Comparison of ENCODE assay signal across 27 mouse cellular contexts in genomic region chr15:88692720-88693119, GRCm38 (mm10). TPM values are rescaled to one million over a fixed set of nuclear protein-coding genes. Genes with fewer than 3 reads are reported as not detected.
DNase-seq lines count a peak whose midpoint lies in the region; ATAC-seq and TF ChIP-seq lines count a peak whose summit lies in the region.
"Had no signal": no experiment of that assay in that cellular context is flagged by ENCODE, and none has a peak within 500 bp of the region (broad histone marks: within the 10 kb centered on the region; RNA-seq: fewer than 3 reads in every experiment).

No protein-coding gene starts in this region.

- ATAC-seq in limb, embryonic 14.5 days (ENCODE audit: low FRiP score, low read depth) = peak; percentile 31
- ATAC-seq: forebrain, embryonic 16.5 days; inflammation-experienced regulatory T-cells, adult 6 months; Patski had no signal

- H3K4me3 ChIP-seq in ES-Bruce4 (ENCODE audit: low read depth, low read length) = no peak overlapping the region
- no peak overlapping the region for H3K4me3 ChIP-seq in limb, embryonic 14.5 days (replicated peaks; ENCODE audit: low read length)
- H3K4me3 ChIP-seq: erythroblast, embryonic 14.5 days; hindbrain, embryonic 10.5 days; hindbrain, embryonic 15.5 days; neural tube, embryonic 15.5 days had no signal

- DNase-seq in adrenal gland, adult (ENCODE audit: inconsistent age in 2 of 2, low spot score in 1 of 2) = peak; percentile 65 to 79
- no peak for DNase-seq in adrenal gland, adult 18-20 months (ENCODE audit: low spot score in 2 of 2)
- DNase-seq in adrenal gland, postnatal 10 days = peak; percentile 53
- no peak for DNase-seq in limb, embryonic 14.5 days (ENCODE audit: low spot score)
- no peak for DNase-seq in lung, postnatal 36 days
- no peak for DNase-seq in urinary bladder, postnatal 25 days (ENCODE audit: low spot score)
- DNase-seq: cerebellum, adult 11 months; cerebellum, adult 9-10 months; heart, postnatal 14 days; kidney, adult 11 months; liver; lung, adult 2 months; lung, postnatal 10 days; midbrain, embryonic 14.5 days; right cerebral cortex, adult 18-20 months; spleen, adult 18-20 months; thymus, postnatal 4 days had no signal

- peaks cover 4% of the 10 kb centered on the region for H3K4me1 ChIP-seq in ES-Bruce4 (ENCODE audit: control insufficient read depth, insufficient read depth, low read length)
- peaks cover 11% of the 10 kb centered on the region; the same call in 1 of the 2 replicates for H3K4me1 ChIP-seq in limb, embryonic 14.5 days (ENCODE audit: control insufficient read depth, insufficient read depth, low read length)
- H3K4me1 ChIP-seq: hindbrain, embryonic 10.5 days had no signal

- TF ChIP-seq CTCF in ES-Bruce4 (IDR thresholded peaks at IDR 0.05; ENCODE audit: low read depth, low read length) = no peak

- no peaks in the 10 kb centered on the region for H3K27me3 ChIP-seq in ES-Bruce4 (ENCODE audit: control insufficient read depth, insufficient read depth, low read length, poor library complexity, severe bottlenecking)
- H3K27me3 ChIP-seq in limb, embryonic 14.5 days (ENCODE audit: control insufficient read depth, insufficient read depth, low read length) = no peaks in the 10 kb centered on the region
- H3K27me3 ChIP-seq: CH12.LX; hindbrain, embryonic 15.5 days; neural tube, embryonic 15.5 days; Patski had no signal

- H3K27ac ChIP-seq in ES-Bruce4 (ENCODE audit: insufficient read depth, low read length) = no peak overlapping the region
- H3K27ac ChIP-seq in limb, embryonic 14.5 days (replicated peaks; ENCODE audit: low read depth, low read length) = no peak overlapping the region
- H3K27ac ChIP-seq: hindbrain, embryonic 10.5 days; hindbrain, embryonic 15.5 days; liver, embryonic 14.5 days; neural tube, embryonic 15.5 days had no signal

- H3K9ac ChIP-seq in ES-Bruce4 (ENCODE audit: low read depth, poor library complexity, severe bottlenecking) = no peak overlapping the region
- H3K9ac ChIP-seq in limb, embryonic 14.5 days (ENCODE audit: low read depth, low read length, severe bottlenecking) = no peak overlapping the region
- H3K9ac ChIP-seq: hindbrain, embryonic 15.5 days; liver, embryonic 14.5 days; neural tube, embryonic 15.5 days had no signal

- H3K4me2 ChIP-seq in limb, embryonic 14.5 days (replicated peaks; ENCODE audit: low read depth, low read length, severe bottlenecking) = no peak overlapping the region
- H3K4me2 ChIP-seq: hindbrain, embryonic 15.5 days; neural tube, embryonic 15.5 days had no signal

- WGBS in limb, embryonic 14.5 days = 63% methylated on average over 9 of the region's 9 CpGs

- 0 out of 2 replicates have a peak, but pooled peaks have one; percentile 29 for TF ChIP-seq EP300 in ES-Bruce4 (IDR thresholded peaks at IDR 0.05; ENCODE audit: insufficient read depth, low read depth, low read length)

- H3K36me3 ChIP-seq in ES-Bruce4 (ENCODE audit: control insufficient read depth, insufficient read depth, low read length, poor library complexity, severe bottlenecking) = peaks cover 67% of the 10 kb centered on the region
- peaks cover 98% of the 10 kb centered on the region for H3K36me3 ChIP-seq in limb, embryonic 14.5 days (ENCODE audit: control insufficient read depth, insufficient read depth, low read length)

- TF ChIP-seq POLR2A in ES-Bruce4 (IDR thresholded peaks at IDR 0.05; ENCODE audit: insufficient read depth, low read length) = no peak
- TF ChIP-seq POLR2A in limb, embryonic 14.5 days (IDR thresholded peaks at IDR 0.05; ENCODE audit: borderline replicate concordance, extremely low read depth, insufficient read depth, insufficient read length) = no peak

- no peaks in the 10 kb centered on the region for H3K9me3 ChIP-seq in ES-Bruce4 (replicated peaks; ENCODE audit: control insufficient read depth, insufficient read depth, low read length, poor library complexity, severe bottlenecking)
- no peaks in the 10 kb centered on the region for H3K9me3 ChIP-seq in limb, embryonic 14.5 days (ENCODE audit: control insufficient read depth, low read length)
- H3K9me3 ChIP-seq: hindbrain, embryonic 10.5 days; hindbrain, embryonic 15.5 days; neural tube, embryonic 15.5 days had no signal

RNA-seq across cellular contexts. Expression of gene Brd1, which starts 41.3 kb away (rescaled TPM):
- 10 to 100 TPM; 48.0 to 52.7 TPM for total RNA-seq in adrenal gland, adult 18-20 months (2021)
- 85.9 and 86.2 TPM in 2 replicates for polyA plus RNA-seq in ES-Bruce4 (2011; ENCODE audit: insufficient read depth, insufficient read length, low read depth, missing spikeins)
- 10 to 100 TPM; 46.4 to 46.9 TPM for total RNA-seq in adrenal gland, postnatal 10 days (2021)
- polyA plus RNA-seq in limb, embryonic 14.5 days (2012; rRNA removed) = 26.4 and 28.2 TPM in 2 replicates
- 24.9 and 29.9 TPM in 2 replicates for polyA plus RNA-seq in limb, embryonic 14.5 days (2014; fragmentation: Nextera tagmentation; extraction: Ambion mirVana)

RNA-seq across cellular contexts. Expression of gene Zbed4, which starts 58.7 kb away (rescaled TPM):
- total RNA-seq in adrenal gland, adult 18-20 months (2021) = 10 to 100 TPM; 10.9 to 11.1 TPM
- 36.9 and 44.5 TPM in 2 replicates for polyA plus RNA-seq in ES-Bruce4 (2011; ENCODE audit: insufficient read depth, insufficient read length, low read depth, missing spikeins)
- 10 to 100 TPM; 10.8 to 11.1 TPM for total RNA-seq in adrenal gland, postnatal 10 days (2021)
- polyA plus RNA-seq in limb, embryonic 14.5 days (2012; rRNA removed) = 12.2 and 12.4 TPM in 2 replicates
- 14.9 and 17.3 TPM in 2 replicates for polyA plus RNA-seq in limb, embryonic 14.5 days (2014; fragmentation: Nextera tagmentation; extraction: Ambion mirVana)

Comparison
In these comparisons a context has a peak if more than half of its experiments do, and no peak if none do; other contexts are left out.
1. DNase-seq: peak in adrenal gland, adult (2 of 2) and adrenal gland, postnatal 10 days (single experiment); none in adrenal gland, adult 18-20 months (0 of 2), limb, embryonic 14.5 days (single experiment), lung, postnatal 36 days (single experiment) and urinary bladder, postnatal 25 days (single experiment).